Mouse (Mus musculus): Measurements from ENCODE around the gene Abhd17a.

Gene Abhd17a

DNA sequence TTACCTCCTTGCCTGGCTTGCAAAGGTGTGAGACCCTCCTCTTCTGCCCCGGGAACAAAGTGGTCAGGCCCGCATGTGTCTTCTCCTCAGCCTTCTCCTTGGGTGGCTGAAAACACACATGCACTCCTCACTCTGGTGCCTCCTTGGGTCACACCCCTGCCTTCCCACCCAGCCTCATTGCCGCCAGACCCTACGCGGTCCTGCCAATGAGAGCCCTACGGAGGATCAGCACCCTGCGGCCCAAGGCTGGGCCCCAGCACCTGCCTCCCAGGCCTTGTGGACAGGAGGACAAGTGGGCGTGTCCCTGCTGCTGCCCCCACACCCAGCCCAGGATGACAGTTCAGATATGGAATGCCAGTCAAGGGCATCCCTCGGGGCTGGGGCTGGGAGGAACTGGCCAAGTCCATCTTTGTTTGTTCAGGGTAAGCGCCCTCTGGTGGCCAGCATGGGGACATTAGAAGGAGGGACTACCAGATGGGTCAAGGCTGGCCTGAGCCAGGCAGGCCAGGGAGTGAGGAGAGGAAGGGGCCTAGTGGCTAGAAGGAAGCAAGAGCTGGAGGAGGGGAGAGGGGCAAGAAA is 41.6 kb downstream of the Abhd17a start:
- DNase-seq (ENCODE audit: low read depth, low spot score) = peak; percentile 63

- no peak for DNase-seq (ENCODE audit: low read depth, low spot score)
Observed at GRCm38 (mm10) chr10:80547539-80547938, 42.6 kb downstream of the Abhd17a start.

DNA sequence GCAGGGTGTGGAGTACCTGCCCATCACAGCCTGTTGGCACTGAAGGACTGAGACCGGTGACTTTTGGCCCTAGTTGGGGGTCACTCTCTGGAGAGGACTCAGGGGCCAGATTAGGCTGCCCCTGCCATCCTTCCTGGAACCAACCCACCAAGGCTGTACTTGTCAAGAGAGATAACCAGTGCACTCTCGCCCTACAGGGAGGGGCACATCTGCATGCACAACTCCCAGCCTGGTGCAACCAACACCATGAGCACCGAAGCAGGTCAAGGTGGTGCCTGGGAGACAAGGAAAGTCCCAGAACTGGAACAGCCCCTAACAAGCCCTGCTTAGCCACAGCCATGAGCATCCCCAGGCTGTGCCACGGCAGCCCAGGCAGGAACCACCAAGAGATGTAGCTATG is 43.2 kb downstream of the Abhd17a start:
- DNase-seq (ENCODE audit: low read depth, low spot score) = no peak

- no peak for DNase-seq (ENCODE audit: low read depth, low spot score)
Observed at GRCm38 (mm10) chr10:80545590-80545989, 44.6 kb downstream of the Abhd17a start.

- no peak for DNase-seq (ENCODE audit: low read depth, low spot score)
Observed at GRCm38 (mm10) chr10:80543873-80544272, 46.3 kb downstream of the Abhd17a start.

DNA sequence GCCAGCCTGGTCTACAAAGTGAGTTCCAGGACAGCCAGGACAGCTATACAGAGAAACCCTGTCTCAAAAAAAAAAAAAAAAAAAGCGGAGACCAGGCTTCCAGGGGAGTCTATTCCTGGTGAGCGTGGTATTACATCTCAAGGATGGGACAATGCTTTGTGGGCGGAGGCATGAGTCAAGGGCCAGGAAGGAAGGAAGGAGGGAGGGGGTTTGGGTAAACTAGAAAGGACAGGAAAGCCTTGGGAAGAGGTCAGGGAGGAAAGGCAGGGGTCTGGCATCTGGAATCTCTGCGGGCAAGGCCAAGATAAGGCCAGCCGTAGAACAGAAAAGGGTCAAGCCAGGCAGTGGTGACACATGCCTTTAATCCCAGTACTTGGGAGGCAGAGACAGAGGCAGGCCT is 50.6 kb downstream of the Abhd17a start:
- DNase-seq (ENCODE audit: low read depth, low spot score) = no peak

GRCm38 (mm10) chr10:80538710-80539394 is 51.3 kb downstream of the Abhd17a start, which contains the start of gene Atp8b3:
Gene Atp8b3 (minus strand): TSS chr10:80539124.
- DNase-seq (ENCODE audit: low read depth, low spot score) = peak; percentile 86

DNA sequence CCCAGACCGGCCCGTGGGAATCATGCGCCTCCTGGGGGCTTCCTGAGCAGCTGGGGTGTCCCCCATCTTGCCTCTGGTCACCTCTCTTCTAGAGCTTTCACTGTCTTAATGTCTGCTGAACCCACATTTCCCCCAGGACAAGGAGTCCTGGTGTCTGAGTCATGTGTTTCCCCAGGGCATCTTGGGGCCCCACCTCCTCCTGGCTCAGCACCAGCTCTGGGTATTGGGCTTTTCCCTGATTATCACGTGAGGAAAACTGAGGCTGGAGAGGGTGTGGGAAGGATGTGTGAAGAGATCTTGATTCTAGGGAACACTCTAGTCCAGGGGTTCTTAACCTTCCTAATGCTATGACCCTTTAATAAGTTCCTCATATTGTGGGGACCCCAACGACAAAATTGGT is 52.0 kb downstream of the Abhd17a start:
- no peak for DNase-seq (ENCODE audit: low read depth, low spot score)

- DNase-seq (ENCODE audit: low read depth, low spot score) = peak; percentile 41
Observed at GRCm38 (mm10) chr10:80535711-80536110, 54.4 kb downstream of the Abhd17a start.

- peak; percentile 53 for DNase-seq (ENCODE audit: low read depth, low spot score)
Observed at GRCm38 (mm10) chr10:80535071-80535470, 55.1 kb downstream of the Abhd17a start.

DNA sequence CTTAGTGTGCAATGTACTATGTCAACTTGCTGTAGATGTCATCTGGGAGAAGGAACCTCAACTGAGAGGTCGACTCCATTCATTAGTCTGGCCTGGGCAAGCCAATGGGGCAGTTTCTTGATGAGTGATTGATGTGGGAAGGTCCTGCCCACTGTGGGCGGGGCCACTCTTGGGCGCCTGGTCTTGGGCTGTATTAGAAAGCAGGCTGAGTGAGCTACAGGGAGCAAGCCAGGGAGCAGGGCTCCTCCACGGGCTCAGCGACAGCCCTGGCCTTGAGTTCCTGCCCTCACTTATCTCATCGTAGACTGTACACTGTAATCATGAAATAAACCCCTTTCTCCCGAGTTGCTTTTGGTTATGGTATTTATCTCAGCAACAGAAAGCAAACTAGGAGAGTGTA is 56.4 kb downstream of the Abhd17a start:
- no peak for DNase-seq (ENCODE audit: low read depth, low spot score)
